Mouse (Mus musculus): ENCODE data around the gene Zfp180. TPM values are rescaled to one million over a fixed set of nuclear protein-coding genes. Genes with fewer than 3 reads are reported as not detected.
A peak's percentile ranks its signal among the peaks of the same experiment; 100 is the strongest.
"Not testable (repeated sequence)": the region's sequence is repeated elsewhere in the genome, so short reads cannot be mapped to it uniquely, and the experiment has no call there.

Zfp180 gene
- polyA plus RNA-seq (2016; fragmentation: Nextera tagmentation; extraction: Ambion mirVana) = 27.9 and 28.4 TPM in 2 replicates

DNA sequence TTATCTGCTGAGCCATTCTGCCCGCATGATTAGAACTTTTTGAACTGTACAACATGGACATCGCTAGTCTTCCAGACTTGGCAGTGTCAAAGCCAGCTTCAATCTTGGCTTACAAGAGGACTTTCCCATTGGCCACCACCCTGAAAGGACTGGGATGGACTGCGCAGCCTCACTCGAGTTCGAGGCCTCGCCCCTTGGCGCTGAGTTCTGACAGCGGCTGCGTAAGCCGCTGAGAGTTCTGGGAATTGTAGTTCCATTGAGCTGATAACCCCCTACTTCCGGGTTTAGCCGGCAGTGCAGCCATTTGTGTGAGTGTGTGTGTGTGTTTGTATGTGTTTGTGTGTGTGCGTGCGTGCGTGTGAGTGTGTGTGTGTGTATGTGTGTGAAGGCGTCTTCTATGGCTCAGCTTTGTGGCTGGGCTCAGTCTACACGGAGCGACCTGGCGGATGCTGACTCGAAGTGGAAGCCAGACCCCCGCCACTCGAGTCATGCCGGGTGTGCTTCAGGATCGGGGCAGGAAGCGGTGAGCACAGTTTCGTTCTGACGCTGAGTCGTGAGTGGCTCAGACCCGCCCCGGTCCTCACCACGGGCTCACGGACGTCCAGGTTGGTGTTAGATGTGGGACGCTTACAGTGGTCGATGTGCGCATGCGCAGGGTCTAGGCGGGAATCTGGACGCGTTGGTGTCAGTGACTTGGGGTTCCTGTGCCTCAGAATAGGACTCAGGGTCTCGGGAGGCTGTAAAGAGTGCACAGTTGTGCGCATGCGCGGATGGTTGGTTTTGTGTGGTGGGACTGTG lies at the start of gene Zfp180:
TSS of gene Zfp180 (plus strand) at position 291 of the 798 bp plus-strand sequence.
- peaks cover 18% of the 10 kb centered on the region for H3K4me1 ChIP-seq
- peaks cover 36% of the 10 kb centered on the region for H3K36me3 ChIP-seq (replicated peaks)
- WGBS = 15% methylated on average over 44 of the region's 44 CpGs
- H3K9me3 ChIP-seq = peaks cover 50% of the 10 kb centered on the region
- no peaks in the 10 kb centered on the region for H3K27me3 ChIP-seq (ENCODE audit: poor library complexity, severe bottlenecking)
- DNase-seq (ENCODE audit: extremely low spot score, low spot score) = peak; percentile 93
- peak within 1 kb of the TSS; percentile 87 for H3K27ac ChIP-seq
- peak within 1 kb of the TSS; percentile 61 for H3K4me3 ChIP-seq

DNA sequence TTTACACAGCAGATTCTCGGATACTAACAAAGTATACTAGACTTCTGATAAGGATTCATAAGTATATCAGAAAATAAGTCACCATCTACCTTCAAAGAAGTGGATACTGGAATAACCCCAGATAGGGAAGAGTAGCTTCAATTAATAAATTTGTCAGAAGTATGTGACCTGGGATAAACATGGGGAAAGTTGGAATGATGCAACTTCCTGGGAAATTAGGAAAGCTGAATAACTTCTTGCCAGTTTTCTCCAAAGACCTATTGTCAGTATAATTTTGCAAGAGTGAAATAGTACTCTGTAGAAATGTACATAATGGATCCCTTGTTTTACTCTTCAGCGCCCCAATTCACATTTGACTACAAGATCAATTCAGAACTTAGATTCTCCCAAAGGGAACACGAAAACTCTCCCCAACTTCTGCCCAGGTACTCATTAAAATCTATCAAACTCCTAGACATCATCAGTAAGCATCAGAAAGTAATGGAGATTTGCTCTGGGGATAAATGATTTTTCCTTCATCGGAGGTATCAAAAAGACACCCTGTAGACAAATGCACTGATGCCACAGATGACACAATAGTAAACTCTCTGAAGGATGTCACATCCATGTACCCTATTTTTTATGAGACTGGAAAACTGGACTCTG lies 28.9 kb upstream of the Zfp180 start, which contains the start of gene Vmn1r183:
TSS of gene Vmn1r183 (plus strand) at position 595 of the 645 bp plus-strand sequence.
- no peaks in the 10 kb centered on the region for H3K27me3 ChIP-seq (ENCODE audit: poor library complexity, severe bottlenecking)
- H3K4me3 ChIP-seq = no peak within 1 kb of the TSS
- H3K36me3 ChIP-seq (replicated peaks) = no peaks in the 10 kb centered on the region
- 79% methylated on average over 4 of the region's 4 CpGs for WGBS
- peaks cover 2% of the 10 kb centered on the region; the same call in 1 of the 2 replicates for H3K9me3 ChIP-seq
- no peak within 1 kb of the TSS for H3K27ac ChIP-seq
- DNase-seq (ENCODE audit: extremely low spot score, low spot score) = no peak
- H3K4me1 ChIP-seq = no peaks in the 10 kb centered on the region

DNA sequence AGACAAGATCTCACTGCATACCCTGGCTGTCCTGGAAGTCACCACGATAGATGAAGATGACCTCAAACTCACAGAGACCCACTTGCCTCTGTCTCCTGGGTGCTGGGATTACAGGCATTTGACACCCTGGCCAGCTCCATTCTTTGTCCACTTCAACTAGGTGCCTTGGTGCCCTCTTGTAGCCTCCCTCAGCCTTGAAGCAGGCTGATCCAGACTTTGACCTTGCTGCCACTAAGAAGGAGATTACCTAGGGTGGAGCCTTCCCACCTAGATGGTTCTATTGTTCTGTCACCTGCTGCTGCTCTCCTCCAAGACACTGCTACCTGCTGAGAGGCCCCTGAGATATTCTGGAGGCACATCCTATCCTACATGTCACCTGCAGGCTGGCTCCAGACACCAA lies 7.3 kb upstream of the Zfp180 start:
- not testable (repeated sequence) for H3K4me1 ChIP-seq; H3K27me3 ChIP-seq (ENCODE audit: poor library complexity, severe bottlenecking); H3K4me3 ChIP-seq; DNase-seq (ENCODE audit: extremely low spot score, low spot score); H3K27ac ChIP-seq; H3K36me3 ChIP-seq (replicated peaks)
- 36% methylated on average over 1 of the region's 1 CpGs for WGBS
- peaks cover 21% of the 10 kb centered on the region; the same call in 1 of the 2 replicates for H3K9me3 ChIP-seq

DNA sequence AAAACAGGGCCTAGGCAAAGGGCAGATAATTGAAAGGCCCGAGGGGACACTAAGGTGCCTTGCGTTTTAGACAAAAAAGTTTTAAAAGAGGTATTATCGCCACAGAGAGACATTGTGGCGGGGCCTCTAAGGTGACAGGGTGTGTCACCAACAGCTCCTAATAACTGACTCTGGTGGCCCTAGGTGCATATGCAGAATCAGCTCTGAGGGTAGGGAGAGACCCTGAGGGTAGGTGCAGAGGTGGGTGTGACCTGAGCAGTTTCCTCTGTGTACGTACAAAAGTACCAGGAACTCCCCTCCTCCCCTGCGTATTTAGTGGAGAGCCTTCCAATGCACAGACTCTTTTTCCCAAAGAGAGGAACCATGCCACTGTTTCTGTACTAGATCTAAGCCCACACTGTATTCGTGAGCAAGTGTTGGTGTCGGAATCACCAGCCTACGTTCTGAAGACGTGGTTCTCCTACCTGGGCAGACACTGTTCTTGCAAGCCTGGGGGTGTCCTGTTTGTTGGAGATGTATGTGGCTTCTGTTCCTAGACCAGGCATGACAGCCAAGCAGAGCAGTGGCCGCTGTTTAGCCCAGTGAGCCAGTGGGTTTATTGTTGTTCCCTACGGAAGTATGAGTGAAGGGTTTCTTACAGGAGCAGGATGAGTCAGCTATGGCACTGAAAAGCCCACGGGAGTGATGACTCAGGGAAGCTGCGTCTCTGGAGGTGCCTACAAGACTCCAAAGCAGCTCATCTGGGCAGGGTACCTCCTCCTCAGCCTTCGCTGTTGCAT lies 922 bp downstream of the Zfp180 start:
- Histone ChIP-seq H3K9me3 (peaks cover 53% of the 10 kb centered on the region), H3K4me1 (peaks cover 18% of the 10 kb centered on the region), H3K27me3 (ENCODE audit: poor library complexity, severe bottlenecking) (no peaks in the 10 kb centered on the region), H3K27ac (peak overlapping the region; percentile 87), H3K36me3 (replicated peaks) (peaks cover 44% of the 10 kb centered on the region), H3K4me3 (peak overlapping the region; percentile 61)
- DNase-seq (ENCODE audit: extremely low spot score, low spot score) = no peak
- 63% methylated on average over 15 of the region's 15 CpGs for WGBS

DNA sequence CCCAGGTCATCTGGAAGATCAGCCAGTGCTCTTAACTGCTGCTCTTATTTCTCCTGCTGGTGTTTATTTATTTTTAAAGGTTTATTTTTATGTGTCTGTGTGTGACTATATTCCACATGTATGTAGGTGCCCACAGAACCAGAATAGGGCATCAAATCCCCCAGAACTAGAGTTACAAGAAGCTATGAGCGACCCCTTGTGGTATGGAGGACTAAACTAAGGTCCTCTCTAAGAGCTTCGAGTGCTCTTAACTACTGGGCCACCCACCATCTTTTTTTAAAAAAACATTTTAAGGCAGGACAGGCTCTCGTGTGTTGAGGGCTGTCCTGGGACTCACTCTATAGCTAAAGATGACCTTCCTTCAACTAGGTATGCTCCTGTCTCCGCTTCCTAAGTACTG lies 5.1 kb downstream of the Zfp180 start:
- Histone ChIP-seq H3K4me3 (no peak overlapping the region), H3K27me3 (ENCODE audit: poor library complexity, severe bottlenecking) (no peaks in the 10 kb centered on the region), H3K27ac (no peak overlapping the region), H3K4me1 (peaks cover 14% of the 10 kb centered on the region), H3K36me3 (replicated peaks) (peaks cover 79% of the 10 kb centered on the region), H3K9me3 (peaks cover 88% of the 10 kb centered on the region)
- 96% methylated on average over 4 of the region's 4 CpGs for WGBS
- DNase-seq (ENCODE audit: extremely low spot score, low spot score) = no peak

DNA sequence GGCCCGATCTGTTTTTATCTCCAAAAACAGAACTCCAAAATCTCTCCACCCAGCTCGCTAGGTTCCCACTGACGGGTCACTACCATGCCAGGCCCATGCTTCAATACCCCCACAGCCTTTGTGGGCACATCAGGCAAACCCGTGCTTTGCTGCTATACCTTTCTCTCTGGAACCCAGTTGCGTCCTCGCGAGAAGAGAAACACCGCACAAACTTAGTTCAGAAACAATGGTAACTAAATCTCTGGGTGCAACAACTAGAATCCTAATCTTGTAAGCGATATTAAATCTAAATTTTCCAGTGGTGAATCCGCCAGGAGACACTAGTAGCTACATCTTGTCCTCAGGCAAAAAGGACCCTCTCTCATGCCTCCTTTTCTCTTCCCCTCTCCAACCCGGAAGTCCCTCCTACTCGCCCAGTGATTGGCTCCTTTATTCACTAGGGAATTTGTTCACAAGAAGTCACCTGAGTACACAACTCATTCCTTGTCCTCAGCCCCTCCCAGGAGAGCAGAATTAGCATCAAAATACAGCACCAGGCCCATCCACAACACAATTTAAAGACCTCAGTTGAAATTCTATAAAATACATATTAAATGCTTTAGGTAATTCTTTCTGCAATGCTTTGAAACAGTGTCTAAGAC lies 5.9 kb downstream of the Zfp180 start:
- WGBS = 95% methylated on average over 12 of the region's 12 CpGs
- peaks cover 83% of the 10 kb centered on the region for H3K36me3 ChIP-seq (replicated peaks)
- DNase-seq (ENCODE audit: extremely low spot score, low spot score) = no peak
- H3K27me3 ChIP-seq (ENCODE audit: poor library complexity, severe bottlenecking) = no peaks in the 10 kb centered on the region
- H3K9me3 ChIP-seq = peaks cover 90% of the 10 kb centered on the region
- H3K27ac ChIP-seq = no peak overlapping the region
- H3K4me1 ChIP-seq = peaks cover 11% of the 10 kb centered on the region
- no peak overlapping the region for H3K4me3 ChIP-seq

DNA sequence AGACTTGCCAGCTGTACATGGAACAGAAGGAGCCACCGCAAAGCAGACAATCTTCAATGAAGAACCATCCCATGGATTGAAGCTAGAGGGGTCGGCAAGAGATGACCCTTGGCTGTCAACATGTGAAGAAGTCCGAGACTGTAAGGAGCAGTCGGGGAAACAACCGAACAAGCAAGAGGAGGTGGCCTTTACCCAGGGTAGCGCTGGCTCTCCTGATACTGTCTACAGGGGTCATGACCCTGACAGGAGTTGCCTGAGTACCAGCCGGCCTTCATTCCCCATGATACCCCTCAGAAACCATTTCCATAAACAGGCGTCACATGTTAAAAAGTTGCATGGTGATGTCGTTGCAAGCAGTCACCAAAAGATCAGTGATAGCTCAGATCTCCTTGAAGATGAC lies 22.7 kb downstream of the Zfp180 start:
- WGBS = 98% methylated on average over 9 of the region's 9 CpGs

DNA sequence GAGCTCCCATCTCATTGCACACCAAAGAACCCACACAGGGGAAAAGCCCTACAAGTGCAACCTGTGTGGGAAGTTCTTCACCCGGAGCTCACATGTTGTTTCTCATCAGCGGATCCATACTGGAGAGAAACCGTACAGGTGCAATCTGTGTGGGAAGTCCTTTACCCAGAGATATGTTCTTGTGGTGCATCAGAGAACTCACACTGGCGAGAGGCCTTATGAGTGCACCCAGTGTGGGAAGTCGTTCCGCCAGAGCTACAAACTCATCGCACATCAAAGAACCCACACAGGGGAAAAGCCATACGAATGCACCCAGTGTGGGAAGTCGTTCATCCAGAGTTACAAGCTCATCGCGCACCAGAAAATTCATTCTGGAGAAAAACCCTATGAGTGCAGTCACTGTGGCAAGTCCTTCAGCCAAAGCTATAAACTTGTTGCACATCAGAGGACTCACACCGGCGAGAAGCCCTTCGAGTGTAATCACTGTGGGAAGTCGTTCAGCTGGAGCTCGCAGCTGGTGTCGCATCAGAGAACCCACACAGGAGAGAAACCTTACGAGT lies 23.5 kb downstream of the Zfp180 start:
- DNase-seq (ENCODE audit: extremely low spot score, low spot score) = no peak
- Histone ChIP-seq H3K36me3 (replicated peaks) (peaks cover 98% of the 10 kb centered on the region), H3K27ac (no peak overlapping the region), H3K4me1 (no peaks in the 10 kb centered on the region), H3K4me3 (no peak overlapping the region), H3K9me3 (peaks cover 99% of the 10 kb centered on the region), H3K27me3 (ENCODE audit: poor library complexity, severe bottlenecking) (no peaks in the 10 kb centered on the region)
- WGBS = 95% methylated on average over 18 of the region's 18 CpGs

More for the DNA sequence above, 22.7 kb downstream of the Zfp180 start:
- Histone ChIP-seq H3K4me1 (no peaks in the 10 kb centered on the region), H3K36me3 (replicated peaks) (peaks cover 100% of the 10 kb centered on the region), H3K27ac (no peak overlapping the region), H3K9me3 (peaks cover 100% of the 10 kb centered on the region), H3K4me3 (no peak overlapping the region), H3K27me3 (ENCODE audit: poor library complexity, severe bottlenecking) (no peaks in the 10 kb centered on the region)
- DNase-seq (ENCODE audit: extremely low spot score, low spot score) = no peak

DNA sequence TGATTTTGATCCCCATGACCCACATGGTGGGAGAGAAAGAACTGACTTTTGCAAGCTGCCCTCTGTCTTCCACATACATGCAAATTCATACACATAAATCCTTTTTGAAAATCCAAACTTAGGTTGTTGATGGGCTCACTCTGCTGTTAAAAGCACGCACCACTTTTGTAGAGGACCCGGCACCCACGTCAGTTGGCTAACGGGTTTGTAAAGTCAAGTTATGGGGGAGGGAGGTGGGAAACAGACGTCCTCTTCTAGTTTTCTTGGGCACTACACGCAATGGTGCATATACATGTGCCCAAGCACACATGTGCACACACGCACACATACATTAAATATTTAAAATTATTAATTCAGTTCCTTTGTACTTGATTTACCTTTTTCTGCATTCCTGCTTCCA lies 29.1 kb downstream of the Zfp180 start:
- Histone ChIP-seq H3K4me1 (peaks cover 8% of the 10 kb centered on the region), H3K4me3 (no peak overlapping the region), H3K27ac (no peak overlapping the region), H3K36me3 (replicated peaks) (peaks cover 42% of the 10 kb centered on the region), H3K9me3 (peaks cover 48% of the 10 kb centered on the region), H3K27me3 (ENCODE audit: poor library complexity, severe bottlenecking) (no peaks in the 10 kb centered on the region)
- WGBS = 95% methylated on average over 7 of the region's 7 CpGs
- no peak for DNase-seq (ENCODE audit: extremely low spot score, low spot score)

DNA sequence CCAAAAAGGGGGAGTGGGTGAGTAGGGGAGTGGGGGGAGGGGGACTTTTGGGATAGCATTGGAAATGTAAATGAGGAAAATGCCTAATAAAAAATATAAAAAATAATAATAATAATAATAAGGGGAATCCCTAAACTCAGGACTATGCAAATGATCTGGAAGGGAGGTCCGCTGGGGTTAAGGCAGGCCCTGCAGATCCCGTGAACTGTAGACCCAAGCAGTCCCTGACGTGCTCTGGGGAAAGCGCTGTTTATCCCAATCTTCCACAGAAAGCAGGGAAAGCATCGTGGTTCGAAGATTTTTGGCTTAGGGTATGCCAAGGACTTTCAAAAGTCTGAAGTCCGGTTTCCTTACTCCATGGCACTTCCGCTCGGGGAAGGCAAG lies 30.0 kb downstream of the Zfp180 start:
- peak overlapping the region; percentile 73 for H3K4me3 ChIP-seq
- peaks cover 33% of the 10 kb centered on the region for H3K36me3 ChIP-seq (replicated peaks)
- peaks cover 8% of the 10 kb centered on the region for H3K4me1 ChIP-seq
- 5% methylated on average over 9 of the region's 9 CpGs for WGBS
- no peak for DNase-seq (ENCODE audit: extremely low spot score, low spot score)
- H3K27me3 ChIP-seq (ENCODE audit: poor library complexity, severe bottlenecking) = no peaks in the 10 kb centered on the region
- peaks cover 39% of the 10 kb centered on the region for H3K9me3 ChIP-seq
- H3K27ac ChIP-seq = peak overlapping the region; percentile 81

DNA sequence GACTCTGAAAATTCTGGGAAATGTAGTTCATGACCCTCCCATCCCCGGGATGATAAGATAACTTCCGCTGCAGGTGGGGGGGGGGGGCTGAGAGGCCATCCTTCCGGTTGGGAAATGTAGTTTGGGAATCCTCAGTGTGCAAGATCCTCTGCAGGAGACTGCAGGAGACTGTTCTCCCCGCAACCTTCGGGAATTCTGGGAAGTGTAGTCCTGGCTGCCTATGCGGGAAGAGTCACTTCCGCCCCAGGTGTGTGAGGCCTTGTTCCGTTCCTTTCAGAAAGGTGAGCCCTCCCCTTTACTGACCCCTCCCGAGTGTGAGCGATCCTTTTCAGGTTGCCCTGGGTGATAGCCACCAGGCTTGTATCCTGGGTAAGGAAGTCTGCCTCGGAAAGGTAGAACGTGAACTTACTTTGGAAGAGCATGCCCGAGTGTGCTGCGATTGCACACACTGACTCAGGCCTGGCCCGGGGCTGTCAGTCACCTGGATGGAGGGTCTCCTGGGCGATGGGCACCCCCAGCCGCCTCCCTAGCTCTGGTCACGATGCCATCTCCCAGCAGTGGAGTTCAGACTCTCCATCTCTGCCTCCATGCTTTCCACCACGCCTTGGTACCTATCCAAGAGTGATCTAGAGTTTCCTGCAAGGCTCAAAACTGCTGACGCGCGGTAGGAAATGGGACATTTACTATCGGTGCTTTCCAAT lies 30.6 kb downstream of the Zfp180 start, which contains the start of gene Zfp112:
TSS of gene Zfp112 (plus strand) at position 159 of the 701 bp plus-strand sequence.
- DNase-seq (ENCODE audit: extremely low spot score, low spot score) = peak; percentile 87
- WGBS = 3% methylated on average over 23 of the region's 23 CpGs
- Histone ChIP-seq H3K4me1 (peaks cover 8% of the 10 kb centered on the region), H3K27me3 (ENCODE audit: poor library complexity, severe bottlenecking) (no peaks in the 10 kb centered on the region), H3K9me3 (peaks cover 33% of the 10 kb centered on the region), H3K4me3 (peak within 1 kb of the TSS; percentile 73), H3K36me3 (replicated peaks) (peaks cover 27% of the 10 kb centered on the region), H3K27ac (peak within 1 kb of the TSS; percentile 81)
